Mouse (Mus musculus): Measurements from ENCODE around the gene Idnk. TPM values are rescaled to one million over a fixed set of nuclear protein-coding genes. Genes with fewer than 3 reads are reported as not detected.

The Idnk gene
- polyA plus RNA-seq, 1 experiment from 2014 or later = 38.2 TPM

DNA sequence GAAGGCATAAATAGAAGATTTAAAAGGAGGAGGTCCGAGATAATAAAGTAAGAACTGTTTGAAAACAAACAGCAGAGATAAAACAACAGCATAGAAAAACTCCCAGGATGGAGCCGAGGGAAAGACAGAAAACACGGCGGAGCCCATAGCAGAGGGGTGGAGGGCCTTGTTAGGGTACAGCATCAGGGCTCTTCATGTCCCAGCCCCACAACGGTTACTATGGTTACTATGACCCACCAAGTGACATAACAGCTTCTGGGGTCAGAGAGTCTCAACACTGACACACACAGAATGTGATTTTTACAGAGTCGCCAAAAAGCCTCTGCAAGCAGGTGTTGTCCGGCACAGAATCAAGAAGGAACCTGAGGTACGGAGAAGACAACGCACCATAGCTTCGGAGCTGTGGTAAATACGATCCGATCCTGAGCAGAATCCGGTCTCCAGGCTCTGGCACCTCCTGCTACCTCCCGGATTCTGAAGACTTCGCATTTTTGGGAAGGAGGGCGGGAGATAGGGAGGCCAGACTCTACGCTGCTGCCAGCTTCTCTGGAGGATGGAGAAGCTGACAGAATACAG is 9.1 kb upstream of the Idnk start:
- no peak for ATAC-seq (ENCODE audit: insufficient number of reproducible peaks, insufficient read depth, low FRiP score, low read depth)
- no peaks in the 10 kb centered on the region for H3K36me3 ChIP-seq (ENCODE audit: control insufficient read depth, insufficient read depth, low read length)
- H3K4me2 ChIP-seq (ENCODE audit: low read length) = peak overlapping the region; percentile 81
- peak overlapping the region; percentile 36 to 50 for H3K4me3 ChIP-seq (ENCODE audit: control insufficient read depth in 1 of 2, insufficient read depth in 1 of 2, low read depth in 1 of 2, low read length in 2 of 2)
- under 1% methylated on average over 17 of the region's 17 CpGs for WGBS
- H3K9me3 ChIP-seq (ENCODE audit: control insufficient read depth, low read length) = no peaks in the 10 kb centered on the region
- peak overlapping the region; percentile 47; the same call in 1 of the 2 replicates for H3K9ac ChIP-seq (ENCODE audit: low read length)
- peaks cover 0 to 4% of the 10 kb centered on the region in 2 experiments; a peak in 2 of 4 replicates for H3K4me1 ChIP-seq (ENCODE audit: control insufficient read depth in 2 of 2, insufficient read depth in 2 of 2, low read length in 2 of 2)
- H3K27ac ChIP-seq (replicated peaks in 1 of 2; ENCODE audit: control insufficient read depth in 1 of 2, insufficient read depth in 1 of 2, low read depth in 2 of 2, low read length in 2 of 2) = no peak overlapping the region
- peaks cover 4% of the 10 kb centered on the region; the same call in 1 of the 2 replicates for H3K27me3 ChIP-seq (ENCODE audit: control insufficient read depth, insufficient read depth, low read length)

DNA sequence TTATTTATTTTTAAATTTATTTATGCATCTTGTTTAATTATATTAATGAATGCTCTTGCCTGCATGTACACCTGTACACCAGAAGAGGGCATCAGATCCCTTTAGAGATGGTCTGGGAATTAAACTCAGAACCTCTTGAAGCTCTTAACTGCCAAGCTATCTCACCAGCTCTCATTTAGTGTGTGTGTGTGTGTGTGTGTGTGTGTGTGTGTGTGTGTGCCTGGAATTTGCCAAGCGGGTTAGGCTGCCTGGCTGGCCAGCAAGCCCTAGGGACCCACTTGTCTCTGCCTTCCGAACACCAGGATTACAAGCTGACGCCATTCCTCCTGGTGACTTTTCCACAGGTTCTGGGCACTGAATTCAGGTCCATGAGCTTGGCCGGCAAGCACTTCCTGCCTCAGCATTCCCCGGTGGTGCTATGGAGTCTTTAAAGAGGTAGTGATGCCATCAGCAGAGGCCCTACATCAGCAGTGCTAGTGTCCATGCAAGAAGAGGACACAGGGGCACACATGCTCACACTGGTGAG is 8.4 kb upstream of the Idnk start:
- H3K9ac ChIP-seq (ENCODE audit: low read length) = no peak overlapping the region; the same call in 1 of the 2 replicates
- peak overlapping the region; percentile 81 for H3K4me2 ChIP-seq (ENCODE audit: low read length)
- H3K9me3 ChIP-seq (ENCODE audit: control insufficient read depth, low read length) = no peaks in the 10 kb centered on the region
- H3K4me3 ChIP-seq (ENCODE audit: control insufficient read depth in 1 of 2, insufficient read depth in 1 of 2, low read depth in 1 of 2, low read length in 2 of 2) = peak overlapping the region in 1 of 2 experiments; percentile 36; a peak in 2 of 4 replicates
- peaks cover 4% of the 10 kb centered on the region; the same call in 1 of the 2 replicates for H3K27me3 ChIP-seq (ENCODE audit: control insufficient read depth, insufficient read depth, low read length)
- 29% methylated on average over 5 of the region's 5 CpGs for WGBS
- no peaks in the 10 kb centered on the region for H3K36me3 ChIP-seq (ENCODE audit: control insufficient read depth, insufficient read depth, low read length)
- ATAC-seq (ENCODE audit: insufficient number of reproducible peaks, insufficient read depth, low FRiP score, low read depth) = no peak
- H3K4me1 ChIP-seq (ENCODE audit: control insufficient read depth in 2 of 2, insufficient read depth in 2 of 2, low read length in 2 of 2) = peaks cover 0 to 4% of the 10 kb centered on the region in 2 experiments; a peak in 2 of 4 replicates
- H3K27ac ChIP-seq (replicated peaks in 1 of 2; ENCODE audit: control insufficient read depth in 1 of 2, insufficient read depth in 1 of 2, low read depth in 2 of 2, low read length in 2 of 2) = no peak overlapping the region

DNA sequence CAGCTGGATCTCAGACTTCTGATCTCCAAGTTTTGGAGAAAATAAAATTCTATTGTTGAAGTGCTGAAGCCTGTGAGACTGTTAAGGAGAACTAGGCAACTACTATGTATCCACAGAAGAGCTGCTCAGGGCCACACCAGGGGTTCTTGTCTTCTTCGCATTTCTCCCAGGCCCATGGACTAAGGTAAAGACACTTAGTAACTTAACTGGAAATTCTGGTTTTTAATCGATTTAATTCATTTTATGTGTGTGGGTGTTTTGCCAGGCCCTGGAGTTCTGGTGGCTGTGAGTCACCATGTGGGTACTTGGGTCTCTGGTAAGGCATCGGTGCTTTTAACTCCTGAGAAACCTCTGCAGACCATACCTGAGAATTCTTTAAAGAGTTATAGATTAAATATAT is 7.8 kb upstream of the Idnk start:
- Histone ChIP-seq H3K27ac (replicated peaks in 1 of 2; ENCODE audit: control insufficient read depth in 1 of 2, insufficient read depth in 1 of 2, low read depth in 2 of 2, low read length in 2 of 2) (no peak overlapping the region), H3K27me3 (ENCODE audit: control insufficient read depth, insufficient read depth, low read length) (peaks cover 4% of the 10 kb centered on the region; the same call in 1 of the 2 replicates), H3K9ac (ENCODE audit: low read length) (no peak overlapping the region), H3K4me3 (ENCODE audit: control insufficient read depth in 1 of 2, insufficient read depth in 1 of 2, low read depth in 1 of 2, low read length in 2 of 2) (no peak overlapping the region), H3K36me3 (ENCODE audit: control insufficient read depth, insufficient read depth, low read length) (no peaks in the 10 kb centered on the region), H3K4me1 (ENCODE audit: control insufficient read depth in 2 of 2, insufficient read depth in 2 of 2, low read length in 2 of 2) (peaks cover 0 to 4% of the 10 kb centered on the region in 2 experiments; a peak in 2 of 4 replicates), H3K9me3 (ENCODE audit: control insufficient read depth, low read length) (no peaks in the 10 kb centered on the region), H3K4me2 (ENCODE audit: low read length) (no peak overlapping the region)
- ATAC-seq (ENCODE audit: insufficient number of reproducible peaks, insufficient read depth, low FRiP score, low read depth) = no peak
- 82% methylated on average over 3 of the region's 3 CpGs for WGBS

DNA sequence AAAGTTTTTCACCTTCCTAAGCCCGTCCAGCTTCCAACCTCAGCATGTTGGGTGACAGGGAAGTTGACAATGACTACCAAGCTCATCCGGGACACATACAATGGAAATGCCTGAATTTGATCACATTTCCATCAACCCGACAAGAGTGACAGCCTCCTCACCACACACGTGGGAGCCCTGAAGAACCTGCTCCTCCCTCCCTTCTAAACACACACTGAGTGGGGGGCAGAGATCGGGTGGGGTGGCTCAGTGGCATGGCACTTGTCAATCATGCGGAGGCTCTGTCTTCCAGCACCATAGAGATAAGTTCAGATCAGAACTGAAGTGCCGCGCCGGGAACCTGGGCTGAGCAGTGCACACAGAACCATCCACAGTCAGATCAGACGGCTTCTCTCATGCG is 7.0 kb upstream of the Idnk start:
- Histone ChIP-seq H3K4me2 (ENCODE audit: low read length) (no peak overlapping the region), H3K27me3 (ENCODE audit: control insufficient read depth, insufficient read depth, low read length) (peaks cover 4% of the 10 kb centered on the region; the same call in 1 of the 2 replicates), H3K4me1 (ENCODE audit: control insufficient read depth in 2 of 2, insufficient read depth in 2 of 2, low read length in 2 of 2) (peaks cover 0 to 4% of the 10 kb centered on the region in 2 experiments; a peak in 2 of 4 replicates), H3K9ac (ENCODE audit: low read length) (no peak overlapping the region), H3K27ac (replicated peaks in 1 of 2; ENCODE audit: control insufficient read depth in 1 of 2, insufficient read depth in 1 of 2, low read depth in 2 of 2, low read length in 2 of 2) (no peak overlapping the region), H3K36me3 (ENCODE audit: control insufficient read depth, insufficient read depth, low read length) (no peaks in the 10 kb centered on the region), H3K9me3 (ENCODE audit: control insufficient read depth, low read length) (no peaks in the 10 kb centered on the region), H3K4me3 (ENCODE audit: control insufficient read depth in 1 of 2, insufficient read depth in 1 of 2, low read depth in 1 of 2, low read length in 2 of 2) (no peak overlapping the region)
- 67% methylated on average over 11 of the region's 11 CpGs for WGBS
- ATAC-seq (ENCODE audit: insufficient number of reproducible peaks, insufficient read depth, low FRiP score, low read depth) = no peak

DNA sequence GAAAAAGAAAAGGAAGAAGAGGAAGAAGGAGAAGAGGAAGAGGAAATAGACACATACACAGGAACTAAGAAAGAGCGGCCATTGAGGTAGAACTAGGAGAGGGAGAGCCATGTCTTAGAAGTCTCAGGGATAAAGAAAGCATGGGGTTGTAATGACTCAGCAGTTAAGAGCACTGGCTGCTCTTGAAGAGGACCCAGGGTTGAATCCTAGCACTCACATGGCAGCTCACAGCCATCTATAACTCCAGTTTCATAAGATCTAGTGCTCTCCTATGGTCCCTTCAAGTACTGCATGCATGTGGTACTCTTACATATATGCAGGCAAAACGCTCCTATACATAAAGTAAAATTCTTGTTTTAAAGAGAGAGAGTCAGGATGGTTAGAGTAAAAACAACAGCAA is 1.4 kb upstream of the Idnk start:
- Histone ChIP-seq H3K27ac (replicated peaks in 1 of 2; ENCODE audit: control insufficient read depth in 1 of 2, insufficient read depth in 1 of 2, low read depth in 2 of 2, low read length in 2 of 2) (no peak overlapping the region), H3K4me2 (ENCODE audit: low read length) (no peak overlapping the region), H3K9ac (ENCODE audit: low read length) (no peak overlapping the region), H3K36me3 (ENCODE audit: control insufficient read depth, insufficient read depth, low read length) (peaks cover 11% of the 10 kb centered on the region; the same call in 1 of the 2 replicates), H3K4me3 (ENCODE audit: control insufficient read depth in 1 of 2, insufficient read depth in 1 of 2, low read depth in 1 of 2, low read length in 2 of 2) (no peak overlapping the region), H3K4me1 (ENCODE audit: control insufficient read depth in 2 of 2, insufficient read depth in 2 of 2, low read length in 2 of 2) (peaks cover 5 to 9% of the 10 kb centered on the region in 2 experiments; a peak in 3 of 4 replicates), H3K27me3 (ENCODE audit: control insufficient read depth, insufficient read depth, low read length) (no peaks in the 10 kb centered on the region), H3K9me3 (ENCODE audit: control insufficient read depth, low read length) (no peaks in the 10 kb centered on the region)
- 85% methylated on average over 2 of the region's 2 CpGs for WGBS
- no peak for ATAC-seq (ENCODE audit: insufficient number of reproducible peaks, insufficient read depth, low FRiP score, low read depth)

DNA sequence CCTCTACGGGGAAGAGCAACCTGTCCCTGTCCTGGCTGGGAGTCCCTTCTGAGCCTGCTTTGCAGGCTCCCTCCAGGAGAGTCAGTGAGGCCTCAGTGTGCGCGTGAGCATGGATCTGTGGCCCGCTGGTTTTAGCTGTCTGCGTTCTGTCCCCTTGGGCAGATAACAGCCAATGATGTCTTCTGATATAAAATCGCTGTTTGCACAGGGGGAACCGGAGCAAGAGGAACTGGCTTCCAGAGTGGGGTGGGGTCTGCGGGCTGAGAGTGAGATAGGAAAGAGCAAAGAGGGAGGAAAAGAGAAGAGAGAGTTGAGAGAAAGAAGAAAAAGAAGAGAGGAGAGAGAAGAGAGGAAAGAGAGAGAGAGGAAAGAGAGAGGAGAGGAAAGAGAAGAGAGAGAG is 413 bp upstream of the Idnk start:
- 13% methylated on average over 8 of the region's 8 CpGs for WGBS
- Histone ChIP-seq H3K27me3 (ENCODE audit: control insufficient read depth, insufficient read depth, low read length) (no peaks in the 10 kb centered on the region), H3K36me3 (ENCODE audit: control insufficient read depth, insufficient read depth, low read length) (peaks cover 14% of the 10 kb centered on the region), H3K4me1 (ENCODE audit: control insufficient read depth in 2 of 2, insufficient read depth in 2 of 2, low read length in 2 of 2) (peaks cover 5 to 9% of the 10 kb centered on the region in 2 experiments; a peak in 3 of 4 replicates), H3K9ac (ENCODE audit: low read length) (peak overlapping the region; percentile 81), H3K9me3 (ENCODE audit: control insufficient read depth, low read length) (0 out of 2 replicates have a peak, but pooled peaks cover 4% of the 10 kb centered on the region), H3K27ac (replicated peaks in 1 of 2; ENCODE audit: control insufficient read depth in 1 of 2, insufficient read depth in 1 of 2, low read depth in 2 of 2, low read length in 2 of 2) (no peak overlapping the region; a peak in 1 of 4 replicates), H3K4me2 (ENCODE audit: low read length) (peak overlapping the region; percentile 96), H3K4me3 (ENCODE audit: control insufficient read depth in 1 of 2, insufficient read depth in 1 of 2, low read depth in 1 of 2, low read length in 2 of 2) (peak overlapping the region; percentile 58 to 91)
- no peak for ATAC-seq (ENCODE audit: insufficient number of reproducible peaks, insufficient read depth, low FRiP score, low read depth)

DNA sequence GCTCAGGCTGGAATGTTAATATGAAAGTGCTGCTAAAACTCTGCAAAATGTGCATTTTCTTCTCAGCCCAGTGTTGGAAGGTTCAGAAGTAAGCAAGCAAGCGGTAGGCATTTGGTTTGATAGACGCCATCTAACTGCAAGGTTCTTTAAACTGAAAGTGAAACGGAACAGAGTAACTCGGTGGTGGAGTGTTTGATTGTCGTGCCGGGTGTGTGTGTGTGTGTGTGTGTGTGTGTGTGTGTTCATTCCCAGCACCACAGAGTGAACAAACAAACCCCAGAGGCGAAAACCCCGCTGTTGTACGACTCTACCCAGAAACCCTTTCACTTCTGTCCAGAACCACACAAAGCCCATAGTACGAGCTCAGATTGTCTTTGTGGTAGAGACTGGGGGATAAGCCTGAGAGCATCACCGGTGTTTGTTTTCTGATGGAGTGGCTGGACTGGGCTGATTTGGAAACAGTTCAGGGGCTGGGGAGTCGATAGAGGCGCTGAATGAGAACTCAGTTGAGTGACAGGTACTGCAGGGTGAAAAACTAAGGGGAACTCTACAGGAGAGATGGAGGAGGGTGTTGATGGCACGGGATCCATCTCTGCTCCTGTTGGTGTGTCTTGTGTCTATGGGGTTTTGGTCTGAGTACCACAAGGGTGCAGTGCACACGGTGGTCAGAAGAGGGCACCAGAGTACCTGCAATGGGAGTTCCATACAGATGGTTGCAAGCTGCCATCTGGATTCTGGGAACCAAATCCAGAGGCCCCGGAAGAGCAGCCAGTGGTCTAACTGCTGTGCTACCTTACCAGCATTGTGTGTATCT is 857 bp downstream of the Idnk start:
- Histone ChIP-seq H3K36me3 (ENCODE audit: control insufficient read depth, insufficient read depth, low read length) (peaks cover 20% of the 10 kb centered on the region), H3K9ac (ENCODE audit: low read length) (peak overlapping the region; percentile 81), H3K4me3 (ENCODE audit: control insufficient read depth in 1 of 2, insufficient read depth in 1 of 2, low read depth in 1 of 2, low read length in 2 of 2) (peak overlapping the region; percentile 58 to 91), H3K4me2 (ENCODE audit: low read length) (peak overlapping the region; percentile 96), H3K27me3 (ENCODE audit: control insufficient read depth, insufficient read depth, low read length) (no peaks in the 10 kb centered on the region), H3K27ac (replicated peaks in 1 of 2; ENCODE audit: control insufficient read depth in 1 of 2, insufficient read depth in 1 of 2, low read depth in 2 of 2, low read length in 2 of 2) (peak overlapping the region; percentile 29 to 67), H3K9me3 (ENCODE audit: control insufficient read depth, low read length) (0 out of 2 replicates have a peak, but pooled peaks cover 4% of the 10 kb centered on the region), H3K4me1 (ENCODE audit: control insufficient read depth in 2 of 2, insufficient read depth in 2 of 2, low read length in 2 of 2) (peaks cover 5 to 9% of the 10 kb centered on the region in 2 experiments; a peak in 3 of 4 replicates)
- no peak for ATAC-seq (ENCODE audit: insufficient number of reproducible peaks, insufficient read depth, low FRiP score, low read depth)
- 10% methylated on average over 16 of the region's 16 CpGs for WGBS

Measured in heart, embryonic 14.5 days (tissue).